Mouse (Mus musculus): ENCODE measurements around the gene Sorbs2.

DNA sequence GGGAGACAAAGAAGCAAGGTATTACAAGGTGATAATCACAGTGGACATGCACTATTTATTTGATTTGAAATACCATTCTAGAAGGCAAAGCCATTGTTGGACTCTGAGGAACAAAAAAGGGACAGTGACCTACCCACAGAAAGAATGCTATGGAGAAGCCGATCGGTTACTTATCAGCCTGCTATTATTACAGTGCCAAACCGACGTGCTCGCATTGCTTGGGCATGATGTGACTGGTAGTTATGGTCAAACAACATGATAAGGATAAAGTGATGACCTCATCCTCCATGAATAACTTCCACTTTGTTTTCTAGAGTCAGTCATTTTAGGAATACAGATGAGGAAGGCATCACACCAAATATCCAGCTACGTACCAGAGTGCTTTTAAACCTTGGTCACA is 99.4 kb downstream of the Sorbs2 start:
- TF ChIP-seq CTCF (IDR thresholded peaks at IDR 0.05; ENCODE audit: low read depth), result no peak
- no peak for TF ChIP-seq EP300 (IDR thresholded peaks at IDR 0.05; ENCODE audit: low read depth)

Data from liver, postnatal 0 days (tissue).